Mouse (Mus musculus) inflammation-experienced regulatory T-cells, adult 6 months (primary cell): Measurements from ENCODE around the gene Mbl2. TPM values are rescaled to one million over a fixed set of nuclear protein-coding genes. Genes with fewer than 3 reads are reported as not detected.
"Not testable (repeated sequence)": the region's sequence is repeated elsewhere in the genome, so short reads cannot be mapped to it uniquely, and the experiment has no call there.

Experiments
- ATAC-seq: one replicate; pipeline ENCODE4 v1.8.0; 2017
- polyA plus RNA-seq, 3 experiments: library from polyadenylated mRNA; unstranded; fragments of 100-300 nt; shearing (Covaris generic); gene quantifications; one replicate each; pipeline ENCODE4 v1.2.1; 2017

Mbl2 gene
- polyA plus RNA-seq = not detected

GRCm38 (mm10) chr19:30232691-30233090 lies at the start of gene Mbl2:
Mbl2 (plus strand) TSS chr19:30232942.
- no peak for ATAC-seq

- no peak for ATAC-seq
Measured at GRCm38 (mm10) chr19:30185536-30185935, 47.2 kb upstream of the Mbl2 start.

DNA sequence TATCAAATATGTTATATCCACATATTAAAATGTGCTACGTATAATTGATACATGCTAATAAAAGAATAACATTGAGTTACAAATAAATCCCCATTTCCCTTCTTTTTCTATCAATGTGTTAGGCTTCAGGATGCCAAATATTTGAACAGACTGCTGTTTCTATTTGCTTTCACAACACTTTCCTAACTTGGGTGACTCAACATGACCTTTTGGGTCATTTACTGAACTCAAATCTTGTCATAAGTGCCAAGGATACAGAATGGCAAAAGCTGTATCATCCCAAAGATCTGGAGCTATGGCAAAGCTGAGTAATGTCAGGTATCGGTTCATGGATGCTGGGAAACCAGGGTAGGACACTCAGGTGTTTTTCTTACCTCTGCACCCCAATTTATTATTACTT lies 45.5 kb upstream of the Mbl2 start:
- ATAC-seq = no peak

DNA sequence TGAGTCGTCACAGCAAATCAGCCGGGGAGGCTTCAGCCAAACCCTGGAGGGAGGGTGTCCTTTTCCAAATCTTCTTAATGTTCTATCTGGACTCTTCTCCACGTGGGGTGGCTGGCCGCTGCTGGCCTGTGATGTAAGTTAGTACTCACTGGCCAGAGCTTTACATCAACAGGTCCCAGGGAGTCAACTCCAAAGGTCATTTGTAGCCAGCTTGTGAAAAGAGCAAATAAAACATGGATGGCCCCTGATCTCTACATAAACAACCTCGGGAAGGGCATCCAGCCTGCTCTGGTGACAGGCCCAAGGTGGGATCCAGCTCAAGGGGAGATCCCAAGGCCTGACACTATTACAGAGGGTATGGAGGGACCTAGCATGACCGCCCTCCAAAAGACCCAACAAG lies 37.7 kb upstream of the Mbl2 start:
- ATAC-seq = no peak

GRCm38 (mm10) chr19:30202177-30202576 lies 30.6 kb upstream of the Mbl2 start:
- ATAC-seq = no peak

DNA sequence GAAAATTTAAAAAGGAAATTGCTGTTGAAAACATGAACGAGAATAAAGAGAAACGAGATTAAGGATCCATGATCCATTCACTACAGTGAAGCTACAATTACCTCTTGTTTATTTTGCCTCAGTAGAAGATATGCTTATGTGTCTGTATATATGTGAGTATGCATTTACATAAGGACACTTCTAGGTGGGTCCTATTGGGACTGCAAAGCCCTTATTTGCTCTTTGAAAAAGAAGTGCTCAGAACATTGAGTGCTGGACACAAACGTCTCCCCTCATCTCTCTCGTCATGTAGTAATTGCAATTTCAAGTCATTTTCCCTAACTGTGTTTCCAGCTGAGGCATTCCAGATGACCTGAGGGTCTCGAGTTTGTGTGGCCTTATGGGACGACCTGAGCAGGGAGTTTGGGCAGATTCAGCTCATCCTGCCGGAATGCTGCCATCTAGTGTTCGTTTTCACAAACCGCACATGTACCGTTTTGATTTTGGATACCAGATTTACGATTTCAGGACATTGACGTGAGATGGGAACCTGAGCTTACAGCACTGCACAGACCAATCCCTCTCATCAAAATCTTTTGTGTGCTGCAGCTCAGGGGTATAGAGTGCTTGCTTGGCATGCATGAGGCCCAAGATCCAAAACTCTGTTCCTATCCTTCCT lies 27.5 kb upstream of the Mbl2 start:
- no peak for ATAC-seq

GRCm38 (mm10) chr19:30205874-30206273 lies 26.9 kb upstream of the Mbl2 start:
- ATAC-seq = no peak

DNA sequence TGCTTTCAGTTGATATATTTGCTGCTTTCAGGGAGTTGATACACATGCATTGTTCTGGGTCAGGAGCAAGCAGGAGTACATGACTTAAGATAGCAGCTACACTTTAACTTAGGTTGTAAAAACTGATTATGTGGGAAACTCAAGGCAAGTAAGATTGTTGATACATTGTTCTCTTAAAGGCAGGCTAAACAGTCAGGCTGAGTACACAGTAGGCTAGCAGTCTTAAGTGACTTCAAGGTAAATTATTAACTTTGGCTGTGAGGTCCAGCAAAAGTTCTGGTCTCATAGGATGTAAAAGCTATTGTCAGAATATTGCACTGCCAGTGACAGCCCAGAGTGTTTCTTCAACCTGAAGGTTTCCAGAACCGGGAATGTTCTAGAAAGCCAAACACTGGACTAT lies 25.8 kb upstream of the Mbl2 start:
- ATAC-seq = no peak

GRCm38 (mm10) chr19:30209006-30209405 lies 23.7 kb upstream of the Mbl2 start:
- ATAC-seq = not testable (repeated sequence)

DNA sequence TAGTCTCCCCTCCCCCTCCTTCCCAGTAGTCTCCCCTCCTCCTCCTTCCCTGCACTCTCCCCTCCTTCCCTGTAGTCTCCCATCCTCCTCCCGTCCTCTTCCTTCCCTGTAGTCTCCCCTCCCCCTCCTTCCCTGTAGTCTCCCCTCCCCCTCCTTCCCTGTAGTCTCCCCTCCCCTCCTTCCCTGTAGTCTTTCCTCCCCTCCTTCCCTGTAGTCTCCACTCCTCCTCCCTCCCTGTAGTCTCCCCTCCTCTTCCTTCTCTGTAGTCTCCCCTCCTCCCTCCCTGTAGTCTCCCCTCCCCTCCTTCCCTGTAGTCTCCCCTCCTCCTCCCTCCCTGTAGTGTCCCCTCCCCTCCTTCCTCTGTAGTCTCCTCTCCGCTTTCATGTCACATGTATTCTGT lies 18.7 kb upstream of the Mbl2 start:
- ATAC-seq = no peak

DNA sequence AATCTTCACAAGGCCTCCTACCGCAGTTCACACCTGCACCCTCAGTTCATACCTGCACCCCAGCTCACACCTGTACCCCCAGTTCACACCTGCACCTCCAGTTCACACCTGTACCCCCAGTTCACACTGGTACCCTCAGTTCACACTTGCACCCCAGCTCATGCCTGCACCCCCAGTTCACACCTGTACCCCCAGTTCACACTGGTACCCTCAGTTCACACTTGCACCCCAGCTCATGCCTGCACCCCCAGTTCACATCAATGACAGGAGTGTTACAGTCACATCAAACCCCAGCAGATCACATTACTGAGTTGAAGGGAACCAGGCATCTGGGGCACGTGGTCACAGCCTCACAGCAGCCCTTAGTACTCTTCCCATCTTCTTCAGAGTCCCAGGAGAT lies 17.0 kb upstream of the Mbl2 start:
- not testable (repeated sequence) for ATAC-seq

- no peak for ATAC-seq
Measured at GRCm38 (mm10) chr19:30216186-30216585, 16.6 kb upstream of the Mbl2 start.

DNA sequence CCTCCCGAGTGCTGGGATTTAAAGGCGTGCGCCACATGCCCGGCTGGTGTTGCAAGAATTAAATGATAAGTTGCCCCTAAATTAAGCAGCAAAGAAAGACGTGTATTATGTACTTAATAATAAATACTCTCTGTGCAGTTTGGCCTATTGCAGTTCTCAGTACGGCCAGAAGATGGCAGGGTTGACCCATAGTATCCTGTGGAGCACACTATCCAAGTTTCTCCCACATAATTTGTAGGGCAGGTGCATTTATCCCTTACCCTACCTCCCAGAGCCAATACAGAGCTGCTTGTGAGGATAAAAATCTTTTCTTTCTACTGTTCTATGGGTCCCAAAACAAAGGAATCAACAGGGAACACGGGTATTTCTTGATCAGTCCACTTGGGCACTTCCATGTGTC lies 15.4 kb upstream of the Mbl2 start:
- no peak for ATAC-seq

DNA sequence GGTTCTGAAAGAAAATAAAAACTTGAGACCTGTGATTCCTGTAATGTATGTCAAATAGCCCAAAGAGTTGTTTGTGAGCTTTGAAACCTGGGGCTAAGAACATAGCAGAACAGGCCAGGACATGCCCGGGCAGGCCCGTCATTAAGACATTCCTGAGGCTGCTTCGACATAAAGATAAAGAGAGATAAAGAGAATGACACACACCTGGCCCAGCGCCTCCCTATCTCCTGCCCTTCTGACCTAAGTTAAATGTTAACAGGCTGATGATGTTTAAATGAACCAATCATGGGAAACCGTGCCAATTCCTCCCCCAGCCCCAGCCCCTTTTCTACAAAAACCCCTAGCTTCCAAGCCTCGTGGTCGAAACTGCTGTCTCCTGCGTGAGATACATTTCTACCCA lies 10.1 kb upstream of the Mbl2 start:
- ATAC-seq = not testable (repeated sequence)

GRCm38 (mm10) chr19:30229477-30229876 lies 3.3 kb upstream of the Mbl2 start:
- ATAC-seq = no peak

DNA sequence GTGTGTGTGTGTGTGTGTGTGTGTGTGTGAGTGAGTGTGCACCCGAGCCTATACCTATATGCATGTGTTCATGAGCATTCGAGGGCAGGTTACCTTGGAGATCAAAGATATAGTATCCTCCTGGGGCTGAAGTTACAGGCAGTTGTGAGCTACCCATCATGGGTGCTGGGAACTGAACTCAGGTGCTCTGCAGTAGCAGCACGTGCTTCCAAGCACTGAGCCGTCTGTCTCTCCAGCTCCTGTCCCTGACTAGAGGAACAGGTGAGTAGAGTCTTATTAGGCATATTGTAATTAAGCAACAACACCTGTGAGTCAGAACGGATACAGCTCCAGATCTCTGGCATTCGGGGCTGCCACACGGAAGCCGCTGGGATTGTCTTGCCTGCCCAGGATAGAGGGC lies 1.7 kb downstream of the Mbl2 start:
- no peak for ATAC-seq

DNA sequence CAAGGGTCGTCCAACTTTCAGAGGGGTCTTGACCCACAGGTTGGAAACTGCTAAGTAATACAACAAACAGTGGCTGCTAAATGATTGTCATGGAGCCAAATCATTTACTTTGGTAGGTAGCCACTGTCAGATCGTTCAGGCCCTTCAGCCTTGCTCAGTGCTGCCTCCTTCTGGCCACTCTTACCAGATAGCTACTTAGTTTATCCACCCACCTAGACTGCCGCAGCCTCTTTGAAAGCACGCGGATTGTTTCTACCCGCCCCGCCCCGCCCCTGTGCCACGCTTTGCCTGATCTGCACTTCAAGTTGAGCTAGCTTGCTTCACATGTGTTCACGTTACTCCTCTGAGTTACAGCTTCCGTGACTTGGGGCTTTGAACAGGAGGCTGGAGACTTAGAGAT lies 14.6 kb downstream of the Mbl2 start:
- ATAC-seq = no peak

DNA sequence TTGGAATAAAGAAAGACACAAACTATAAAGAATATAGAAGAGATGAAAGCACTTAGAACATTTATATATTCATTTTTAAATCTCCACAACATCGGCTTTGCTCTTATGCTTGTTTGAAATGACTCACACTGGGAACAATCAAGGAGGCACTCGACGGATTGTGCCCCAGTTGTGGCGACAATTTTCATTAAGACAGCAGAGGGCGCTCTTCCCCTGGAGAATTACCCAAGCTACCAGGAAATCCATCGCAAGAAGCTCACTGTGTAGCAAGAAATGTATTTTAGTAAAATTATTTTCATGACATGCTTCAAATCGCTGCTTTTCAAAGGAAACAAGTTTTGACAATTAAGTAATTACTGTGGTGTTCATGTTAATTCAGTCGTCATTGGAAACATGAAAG lies 16.1 kb downstream of the Mbl2 start:
- no peak for ATAC-seq

DNA sequence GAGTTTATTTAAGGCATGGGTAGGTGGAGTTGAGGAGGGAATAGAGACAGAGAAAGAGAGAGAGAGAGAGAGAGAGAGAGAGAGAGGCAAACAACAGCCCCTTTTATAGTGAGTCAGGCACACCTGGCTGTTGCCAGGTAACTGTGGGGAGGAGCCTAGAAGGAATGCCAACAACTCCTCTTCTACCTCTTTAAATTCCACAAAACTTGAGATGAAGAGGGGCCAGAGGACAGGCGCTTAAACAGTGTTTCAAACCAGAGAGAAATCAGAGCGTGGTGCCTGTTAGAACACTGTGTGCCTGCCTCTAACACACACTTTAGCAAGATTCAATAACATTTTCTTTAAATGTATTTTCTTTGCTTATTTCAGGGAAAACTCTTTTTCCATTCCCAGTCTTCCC lies 19.5 kb downstream of the Mbl2 start:
- ATAC-seq = no peak

DNA sequence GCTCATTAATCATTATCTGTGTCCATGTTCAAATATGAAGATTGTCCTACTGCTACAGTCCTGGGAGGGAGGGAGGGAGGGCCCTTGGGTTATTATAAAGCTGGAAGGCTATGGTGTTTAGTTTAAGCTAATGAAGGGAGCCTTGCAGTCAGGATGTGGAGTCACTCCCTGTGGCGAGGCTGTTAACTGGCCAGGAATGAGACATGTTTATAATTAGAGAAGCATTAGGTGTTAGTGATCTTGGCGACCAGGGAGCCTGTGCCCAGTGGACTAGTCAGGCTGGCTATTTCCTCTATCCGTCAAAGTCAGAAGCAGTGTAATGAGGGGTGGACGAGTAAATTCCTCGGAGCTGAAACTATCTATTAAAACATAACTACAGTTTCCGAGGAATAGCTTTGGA lies 23.6 kb downstream of the Mbl2 start:
- ATAC-seq = no peak

GRCm38 (mm10) chr19:30281125-30281524 lies 48.4 kb downstream of the Mbl2 start:
- no peak for ATAC-seq

DNA sequence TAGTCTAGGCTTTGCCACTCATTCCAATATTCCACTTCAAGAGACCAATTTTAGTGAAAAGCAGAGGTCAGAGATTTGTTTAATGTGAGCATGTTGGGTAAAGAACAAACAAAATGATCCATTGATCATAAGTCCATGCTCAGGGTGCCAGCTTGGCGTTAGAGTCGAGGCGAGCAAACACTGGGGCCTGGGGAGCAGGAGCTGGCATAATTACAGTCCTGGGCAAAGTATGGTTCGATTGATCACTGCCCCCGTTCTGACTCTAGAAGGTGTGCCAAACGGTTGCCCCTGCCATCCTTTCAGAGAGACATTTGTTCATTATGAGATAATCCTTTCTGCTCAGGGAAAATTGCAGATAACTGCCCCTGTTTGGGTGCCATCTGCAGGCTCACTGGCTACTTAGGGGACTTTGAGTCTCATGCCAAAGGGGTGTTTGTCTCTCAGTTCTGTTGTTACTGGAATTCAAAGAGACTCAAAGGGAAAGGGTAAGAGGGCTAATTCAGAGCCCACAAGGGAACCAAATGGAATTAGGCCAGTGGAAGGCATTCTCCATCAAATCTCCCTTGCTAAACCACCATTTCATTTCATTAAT lies 55.3 kb downstream of the Mbl2 start:
- no peak for ATAC-seq
